Mouse (Mus musculus): ENCODE data around the gene Plac1.

Gene Plac1

DNA sequence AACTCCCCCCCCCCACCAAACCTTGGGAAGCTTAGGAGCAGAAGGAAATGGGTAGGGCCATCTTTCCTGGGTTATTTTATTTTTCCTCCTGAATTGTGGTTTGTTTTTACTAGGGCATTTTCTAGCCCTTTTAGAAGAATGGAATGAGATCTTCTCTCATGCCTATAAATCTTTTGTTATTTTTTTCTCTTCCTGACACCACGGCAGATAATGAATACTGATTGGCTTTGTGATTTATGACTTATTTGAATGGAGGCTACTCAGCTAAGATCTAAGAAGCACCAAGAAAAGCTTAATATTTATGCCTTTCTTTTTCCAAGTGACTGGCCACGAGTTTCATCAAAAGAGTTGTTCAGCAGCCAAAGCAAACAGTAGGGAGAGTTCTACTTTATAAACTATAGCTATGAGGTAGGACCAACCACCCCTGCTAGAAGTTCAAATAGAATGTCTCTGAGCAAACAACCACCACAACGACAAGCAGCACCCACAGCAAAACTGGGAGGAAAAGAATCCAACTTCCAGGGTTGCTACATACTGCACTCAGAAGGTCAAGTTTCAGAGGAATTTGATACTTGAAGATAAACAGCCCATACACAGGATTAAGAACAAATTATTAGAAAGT is 35.1 kb downstream of the Plac1 start:
- in situ Hi-C loops (cut with MboI; ENCODE audit: unreplicated experiment in 2 of 2): no loop called here

DNA sequence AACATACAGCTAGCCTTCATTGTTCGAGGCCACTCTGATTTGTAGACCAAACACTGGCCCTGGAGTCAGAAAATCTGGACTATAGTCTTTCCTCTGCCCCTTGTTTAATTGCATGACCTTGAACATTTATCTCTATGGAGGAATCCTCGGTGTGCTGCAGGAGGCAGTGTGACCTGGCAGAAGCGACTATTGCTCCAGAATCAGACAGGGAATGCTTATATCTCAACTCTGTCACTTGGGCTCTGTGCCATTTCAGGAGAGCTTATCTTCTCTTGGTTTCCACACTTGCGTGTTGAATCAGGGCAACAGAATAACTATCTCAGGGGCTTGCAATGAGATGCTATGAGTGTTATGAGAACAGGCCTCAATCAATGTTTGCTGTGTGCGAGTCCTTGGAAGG is 38.3 kb downstream of the Plac1 start:
- in situ Hi-C loops (cut with MboI; ENCODE audit: unreplicated experiment in 2 of 2): no loop called here

DNA sequence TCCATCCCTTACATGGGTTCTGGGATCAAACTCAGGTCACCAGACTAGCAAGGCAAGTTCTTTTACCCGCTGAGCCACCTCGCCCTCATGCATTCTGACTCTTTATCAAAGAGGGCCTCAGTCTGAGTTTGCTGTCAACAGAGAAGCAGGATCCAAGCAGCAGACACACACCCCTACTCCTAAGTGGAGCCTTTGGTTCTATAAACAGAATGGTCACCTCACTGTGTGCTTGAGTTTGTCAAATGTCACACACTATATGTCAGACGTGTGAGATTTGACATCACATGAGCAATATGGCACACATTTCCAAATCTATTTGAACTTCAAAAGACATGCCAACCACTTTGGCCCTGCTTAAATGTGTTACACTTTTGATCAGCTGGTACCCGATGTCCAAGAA is 42.2 kb downstream of the Plac1 start:
- in situ Hi-C loops (cut with MboI; ENCODE audit: unreplicated experiment in 2 of 2): no loop called here

- in situ Hi-C loops (cut with MboI; ENCODE audit: unreplicated experiment in 2 of 2): no loop called here
Measured at GRCm38 (mm10) chrX:53196392-53196791, 43.5 kb downstream of the Plac1 start.

DNA sequence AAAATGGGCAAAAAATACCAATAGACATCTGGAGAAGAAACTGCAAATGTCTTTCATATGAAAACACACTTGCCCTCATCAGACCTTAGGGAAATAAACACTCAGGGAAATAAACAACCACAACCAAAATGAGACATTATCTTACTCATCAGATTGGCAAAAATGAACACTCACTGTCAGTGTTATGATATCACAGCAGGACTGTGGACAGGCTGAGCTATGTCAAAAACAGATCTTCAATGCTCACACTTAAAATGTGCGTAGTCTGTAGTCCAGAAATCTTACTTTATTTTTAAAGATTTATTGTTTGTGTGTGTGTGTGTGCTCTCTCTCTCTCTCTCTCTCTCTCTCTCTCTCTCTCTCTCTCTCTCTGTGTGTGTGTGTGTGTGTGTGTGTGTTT is 51.2 kb downstream of the Plac1 start:
- in situ Hi-C loops (cut with MboI; ENCODE audit: unreplicated experiment in 2 of 2): no loop called here

GRCm38 (mm10) chrX:53179801-53180200 is 60.1 kb downstream of the Plac1 start:
- in situ Hi-C loops (cut with MboI; ENCODE audit: unreplicated experiment in 2 of 2): no loop called here

GRCm38 (mm10) chrX:53176296-53176695 is 63.6 kb downstream of the Plac1 start:
- in situ Hi-C loops (cut with MboI; ENCODE audit: unreplicated experiment in 2 of 2): no loop called here

GRCm38 (mm10) chrX:53168623-53169022 is 71.3 kb downstream of the Plac1 start:
- in situ Hi-C loops (cut with MboI; ENCODE audit: unreplicated experiment in 2 of 2): no loop called here

DNA sequence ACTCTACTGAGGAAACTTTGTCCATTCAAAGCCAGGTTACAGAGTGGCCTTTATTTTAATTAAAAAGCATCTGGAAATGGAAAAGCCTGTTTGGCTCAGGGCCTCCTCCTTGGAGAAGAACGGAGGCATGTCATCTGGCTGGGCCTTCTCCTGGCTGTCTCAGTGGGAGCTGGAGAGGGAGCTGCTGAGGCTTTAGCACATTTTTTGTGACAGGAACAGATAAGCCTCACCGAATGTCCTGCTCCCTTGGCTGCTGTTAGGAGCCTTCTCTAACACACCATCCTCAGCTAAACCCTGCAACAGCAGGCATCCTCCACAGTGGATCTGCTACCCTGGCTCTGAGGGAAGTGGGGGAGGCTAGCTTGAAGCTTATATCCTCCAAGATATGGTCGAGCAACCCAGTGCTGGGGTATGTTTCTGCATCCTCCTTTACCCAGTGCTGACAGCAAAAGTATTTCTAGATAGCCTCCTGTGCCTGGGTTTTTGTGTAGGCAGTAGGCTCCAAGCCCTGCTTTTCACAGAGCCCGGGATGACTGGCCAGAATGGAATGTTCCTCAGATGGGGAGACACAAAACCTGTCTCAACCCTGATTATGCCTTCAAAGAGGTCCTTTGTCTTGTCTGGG is 72.9 kb downstream of the Plac1 start:
- in situ Hi-C loops (cut with MboI; ENCODE audit: unreplicated experiment in 2 of 2): no loop called here

- in situ Hi-C loops (cut with MboI; ENCODE audit: unreplicated experiment in 2 of 2): no loop called here
Measured at GRCm38 (mm10) chrX:53166251-53166900, 73.5 kb downstream of the Plac1 start.

GRCm38 (mm10) chrX:53162589-53162988 is 77.3 kb downstream of the Plac1 start:
- in situ Hi-C loops (cut with MboI; ENCODE audit: unreplicated experiment in 2 of 2): no loop called here

GRCm38 (mm10) chrX:53161583-53161982 is 78.3 kb downstream of the Plac1 start:
- in situ Hi-C loops (cut with MboI; ENCODE audit: unreplicated experiment in 2 of 2): no loop called here

DNA sequence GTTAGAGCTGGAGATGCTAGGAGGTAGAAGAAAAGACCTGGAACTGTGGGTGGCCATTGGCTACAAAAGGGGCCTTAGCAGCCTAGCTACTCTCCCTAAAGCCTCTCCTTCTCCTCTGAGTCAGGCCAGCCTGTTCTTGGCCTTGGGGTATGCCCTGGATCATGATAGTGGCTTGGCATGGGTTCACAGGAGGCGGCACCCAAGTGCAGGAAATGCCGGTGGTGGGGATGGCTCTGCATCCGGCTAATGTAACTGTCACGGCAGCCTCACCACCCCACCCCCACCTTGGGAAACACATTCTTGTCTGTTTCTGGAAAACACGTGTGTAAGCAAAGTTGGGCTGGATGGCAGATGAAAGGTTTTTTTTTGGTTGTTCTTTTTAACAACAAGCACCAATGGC is 78.8 kb downstream of the Plac1 start:
- in situ Hi-C loops (cut with MboI; ENCODE audit: unreplicated experiment in 2 of 2): no loop called here

DNA sequence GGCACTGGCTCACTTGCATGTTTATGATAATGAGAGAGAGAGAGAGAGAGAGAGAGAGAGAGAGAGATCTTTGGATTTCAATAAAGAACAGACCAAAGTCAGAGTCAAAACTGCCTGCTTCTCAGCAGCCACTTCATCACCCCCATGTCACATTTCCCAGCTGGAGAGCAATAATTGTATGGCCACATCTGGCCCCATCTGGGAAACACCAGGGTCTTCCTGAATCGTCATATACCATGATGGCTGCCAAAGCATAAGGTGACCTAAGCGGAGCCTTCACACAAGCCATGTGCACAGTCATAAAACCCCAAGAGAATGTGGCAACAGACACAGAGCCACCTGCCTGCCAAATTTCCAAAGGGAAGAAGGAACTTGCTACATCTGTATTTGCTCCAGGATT is 91.9 kb downstream of the Plac1 start:
- in situ Hi-C loops (cut with MboI; ENCODE audit: unreplicated experiment in 2 of 2): no loop called here

DNA sequence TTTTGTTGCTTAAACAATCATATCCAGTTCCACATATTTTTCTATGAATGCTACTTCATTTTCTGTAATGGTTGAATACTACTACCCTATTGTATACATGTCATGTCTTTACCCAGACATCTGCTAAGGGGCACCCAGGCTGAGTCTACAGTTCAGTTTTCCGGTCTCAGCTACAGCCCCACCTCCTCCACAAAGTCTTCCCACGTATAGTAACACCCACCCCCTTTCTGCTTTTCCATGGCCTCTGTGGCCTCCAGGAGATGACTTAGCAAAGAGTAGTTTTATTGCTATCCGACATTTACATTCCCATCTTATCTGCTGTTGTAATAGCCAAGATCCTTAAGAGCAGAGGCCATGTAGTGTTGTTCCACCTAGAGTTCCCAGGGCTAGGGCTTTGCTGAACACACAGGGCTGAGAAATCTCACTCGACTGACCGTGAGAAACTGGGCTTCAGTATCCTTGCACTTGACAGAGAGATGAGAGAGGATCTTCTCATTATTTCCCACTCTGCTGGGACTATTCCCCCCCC is 93.5 kb downstream of the Plac1 start:
- in situ Hi-C loops (cut with MboI; ENCODE audit: unreplicated experiment in 2 of 2): no loop called here

GRCm38 (mm10) chrX:53139641-53140040 is 100.3 kb downstream of the Plac1 start:
- in situ Hi-C loops (cut with MboI; ENCODE audit: unreplicated experiment in 2 of 2): no loop called here

DNA sequence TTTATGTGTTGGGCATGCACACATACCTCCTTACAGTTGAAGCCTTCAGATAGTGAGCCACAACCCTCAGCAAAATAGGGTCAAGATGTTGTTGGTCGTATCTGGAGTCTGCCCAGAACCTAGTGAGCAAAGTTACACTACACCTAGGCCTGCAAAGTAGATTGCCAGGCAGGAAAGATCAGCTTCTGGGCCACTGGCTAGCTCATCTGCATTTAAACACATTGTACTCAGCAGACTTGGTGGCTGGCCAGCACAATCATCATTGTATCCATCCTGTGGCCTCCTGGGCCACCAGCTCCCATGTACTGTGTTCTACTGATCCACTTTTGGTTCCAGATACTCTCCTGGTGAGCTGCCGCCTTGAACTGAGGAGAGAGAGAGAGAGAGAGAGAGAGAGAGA is 102.8 kb downstream of the Plac1 start:
- in situ Hi-C loops (cut with MboI; ENCODE audit: unreplicated experiment in 2 of 2): no loop called here

- in situ Hi-C loops (cut with MboI; ENCODE audit: unreplicated experiment in 2 of 2): no loop called here
Measured at GRCm38 (mm10) chrX:53129501-53129900, 110.4 kb downstream of the Plac1 start.

GRCm38 (mm10) chrX:53126492-53127033 is 113.3 kb downstream of the Plac1 start:
- in situ Hi-C loops (cut with MboI; ENCODE audit: unreplicated experiment in 2 of 2): no loop called here

GRCm38 (mm10) chrX:53125838-53126467 is 114.0 kb downstream of the Plac1 start:
- in situ Hi-C loops (cut with MboI; ENCODE audit: unreplicated experiment in 2 of 2): no loop called here

DNA sequence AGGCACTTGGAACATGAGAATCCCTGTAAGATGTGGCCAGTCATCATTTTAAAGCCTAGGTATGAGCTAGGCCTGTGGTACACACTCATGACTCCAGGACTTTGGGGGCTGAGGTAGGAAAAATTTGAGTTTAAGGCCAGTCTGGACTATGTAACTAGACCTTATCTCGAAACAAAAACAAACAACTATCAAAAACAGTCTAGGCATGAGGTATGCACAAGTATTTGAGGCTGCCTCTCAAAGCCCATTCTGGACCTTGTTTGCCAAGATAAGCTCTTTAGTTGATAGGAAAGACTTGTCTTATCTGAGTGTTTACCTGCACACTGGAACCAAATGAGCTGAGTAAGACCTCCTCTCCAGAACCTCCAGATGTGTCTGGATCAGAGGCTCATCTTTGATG is 116.3 kb downstream of the Plac1 start:
- in situ Hi-C loops (cut with MboI; ENCODE audit: unreplicated experiment in 2 of 2): no loop called here

Measured in v-Abl transformed pro-B cells (cell line).